Mouse (Mus musculus): ENCODE measurements around the gene Dvl1. TPM values are rescaled to one million over a fixed set of nuclear protein-coding genes. Genes with fewer than 3 reads are reported as not detected.

The Dvl1 gene
- polyA plus RNA-seq (2021; fragmentation: Nextera tagmentation): 4.7 TPM in 2 replicates
- long read RNA-seq, experiment 1, partial matches to known transcripts: 19 of 20 reads
- long read RNA-seq, experiment 1, other reads (novel, unspliced or antisense): 0 of 20 reads
- long read RNA-seq, experiment 2, partial matches to known transcripts: 14 of 19 reads
- long read RNA-seq, experiment 2, other reads (novel, unspliced or antisense): 3 of 19 reads

GRCm38 (mm10) chr4:155846871-155847578, at the start of gene Dvl1:
Gene Dvl1, plus strand, starts transcription at chr4:155847402.

DNA sequence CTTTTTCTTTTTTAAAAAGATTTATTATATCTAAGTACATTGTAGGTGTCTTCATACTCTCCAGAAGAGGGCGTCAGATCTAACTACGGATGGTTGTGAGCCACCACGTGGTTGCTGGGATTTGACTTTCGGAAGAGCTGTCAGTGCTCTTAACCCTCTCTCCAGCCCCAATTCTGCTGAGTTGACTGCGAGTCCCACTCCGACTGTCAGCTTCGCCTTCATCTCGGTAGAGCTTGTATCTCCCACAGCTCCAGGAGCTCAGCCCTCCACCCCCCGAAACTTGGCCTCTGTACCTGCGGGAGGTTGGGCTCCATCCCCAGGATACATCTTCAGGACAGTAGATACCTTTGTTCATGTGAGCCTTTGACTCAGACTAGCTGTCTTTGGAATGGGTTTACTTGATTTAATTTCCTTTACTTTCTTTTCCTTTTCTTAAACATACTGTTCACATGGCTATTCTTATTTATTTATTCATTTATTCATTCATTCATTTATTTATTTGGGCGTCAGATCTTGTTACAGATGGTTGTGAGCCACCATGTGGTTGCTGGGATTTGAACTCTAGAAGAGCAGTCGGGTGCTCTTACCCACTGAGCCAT, 44.4 kb upstream of the Dvl1 start, which contains the start of gene Mrpl20:
Gene Mrpl20, plus strand, starts transcription at position 138 of the 599 bp plus-strand sequence.

DNA sequence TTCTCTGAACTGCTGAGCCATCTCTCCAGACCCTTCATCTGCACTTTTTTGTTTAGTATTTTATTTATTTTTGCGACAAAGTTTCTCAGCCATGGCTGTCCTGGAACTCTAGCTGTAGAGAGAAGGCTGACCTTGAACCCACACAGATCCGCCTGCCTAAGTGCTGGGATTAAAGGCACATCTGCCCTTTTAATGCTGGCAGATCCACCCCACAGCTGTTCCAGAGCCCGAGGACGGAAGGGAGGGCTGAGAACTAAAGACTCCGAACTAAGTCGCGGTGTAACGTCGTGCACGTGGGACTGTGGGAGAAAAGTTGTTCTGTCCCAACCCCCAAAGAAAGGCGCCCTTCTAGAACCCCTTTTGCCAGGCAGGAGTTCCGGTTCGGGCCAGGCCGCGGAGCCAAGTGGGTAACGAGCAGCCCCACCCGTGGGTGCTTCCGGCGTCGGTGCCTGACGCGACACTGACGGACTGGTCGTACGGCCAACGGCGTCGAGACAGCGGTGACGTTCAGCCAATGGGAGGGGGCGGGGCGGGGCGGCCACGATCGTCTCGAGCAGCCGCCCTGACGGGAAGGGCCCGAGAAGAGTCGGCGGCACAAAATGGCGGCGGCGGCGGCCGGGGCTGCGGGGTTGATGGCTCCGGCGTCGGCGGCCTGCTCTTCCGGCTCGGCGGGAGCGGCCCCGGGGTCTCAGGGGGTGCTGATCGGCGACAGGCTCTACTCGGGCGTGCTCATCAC, 35.1 kb upstream of the Dvl1 start, which contains the start of gene Ccnl2:
Gene Ccnl2, plus strand, starts transcription at position 561 of the 736 bp plus-strand sequence.

DNA sequence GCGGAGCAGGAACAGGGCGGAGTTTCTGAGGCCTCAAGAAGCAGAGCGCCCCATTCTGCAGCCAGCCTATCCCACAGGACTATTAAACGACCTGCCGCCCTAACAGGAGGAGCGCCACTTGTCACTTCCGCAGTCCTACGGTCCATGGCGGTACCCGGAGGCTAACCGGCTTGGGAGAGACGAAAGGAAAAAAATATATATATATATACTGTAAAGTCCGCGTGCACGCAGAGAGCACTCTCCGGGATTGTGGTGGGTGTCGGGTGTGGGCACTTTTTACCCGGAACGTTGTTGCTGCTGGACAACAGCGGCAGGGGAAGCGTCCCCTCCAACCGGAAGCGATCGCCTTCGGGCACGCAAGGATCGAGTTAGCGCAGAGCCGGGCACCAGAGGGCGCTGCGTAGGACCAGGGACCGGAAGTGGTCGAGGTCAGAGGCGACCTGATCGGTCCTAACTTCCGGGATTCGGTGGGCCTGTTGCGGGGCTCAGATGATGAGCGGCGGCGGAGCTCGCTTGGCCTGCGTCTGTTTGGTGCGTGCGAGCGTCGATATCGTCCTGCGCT, 15.9 kb upstream of the Dvl1 start, which contains the start of gene Aurkaip1:
Gene Aurkaip1, plus strand, starts transcription at position 68 of the 562 bp plus-strand sequence.

GRCm38 (mm10) chr4:155839483-155839910, 7.7 kb upstream of the Dvl1 start, which contains the start of gene Mxra8:
Gene Mxra8, plus strand, starts transcription at chr4:155839680.

GRCm38 (mm10) chr4:155863001-155863400, 15.8 kb downstream of the Dvl1 start, which contains the start of gene Tas1r3:
Gene Tas1r3, minus strand, starts transcription at chr4:155863362.

GRCm38 (mm10) chr4:155869317-155870033, 22.3 kb downstream of the Dvl1 start, which contains the start of the genes Cptp and Ints11:
Gene Cptp, minus strand, starts transcription at chr4:155869440.
Gene Ints11, plus strand, starts transcription at chr4:155869546.

DNA sequence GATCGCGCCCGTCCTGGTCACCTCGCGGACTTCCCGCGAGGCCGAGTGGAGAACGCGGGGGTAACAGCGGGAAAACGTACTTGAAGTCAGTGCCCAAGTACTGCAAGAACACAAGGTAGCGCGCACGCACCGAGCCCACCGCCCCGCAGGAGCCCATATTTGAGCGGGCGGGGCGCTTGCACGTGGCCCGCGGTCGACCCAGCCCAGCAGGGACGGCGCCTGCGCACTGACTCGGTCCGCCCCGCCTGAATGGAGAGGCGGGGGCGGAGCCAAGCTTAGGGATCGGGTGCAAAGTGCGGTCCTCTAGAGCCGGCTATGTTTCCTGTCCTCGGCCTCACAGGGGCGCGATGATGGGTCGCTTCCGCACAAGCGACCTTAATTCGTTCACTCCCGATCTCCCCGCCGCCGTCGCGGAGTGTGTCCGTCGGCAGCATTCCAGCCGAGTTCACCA, 44.4 kb downstream of the Dvl1 start, which contains the start of the genes Pusl1 and Acap3:
Gene Pusl1, minus strand, starts transcription at position 231 of the 451 bp plus-strand sequence.
Gene Acap3, plus strand, starts transcription at position 272 of the 451 bp plus-strand sequence.

Other genes with a start within 250 kb of the Dvl1 start
- gene Slc35e2, start 246.0 kb upstream of the Dvl1 start, polyA plus RNA-seq (2021; fragmentation: Nextera tagmentation): 26.4 and 31.2 TPM in 2 replicates
- 35.4 and 39.2 TPM in 2 replicates for gene Cdk11b, start 222.5 kb upstream of the Dvl1 start, polyA plus RNA-seq (2021; fragmentation: Nextera tagmentation)
- not detected in 2 replicates for gene Gm10563, start 202.0 kb upstream of the Dvl1 start, polyA plus RNA-seq (2021; fragmentation: Nextera tagmentation)
- 0.45 and 0.87 TPM in 2 replicates for gene Mmp23, start 194.0 kb upstream of the Dvl1 start, polyA plus RNA-seq (2021; fragmentation: Nextera tagmentation)
- 14.8 and 16.5 TPM in 2 replicates for gene Mib2, start 178.2 kb upstream of the Dvl1 start, polyA plus RNA-seq (2021; fragmentation: Nextera tagmentation)
- gene Fndc10, start 153.1 kb upstream of the Dvl1 start, polyA plus RNA-seq (2021; fragmentation: Nextera tagmentation): 10.0 and 11.8 TPM in 2 replicates
- gene Ssu72, start 142.6 kb upstream of the Dvl1 start, polyA plus RNA-seq (2021; fragmentation: Nextera tagmentation): 201 and 210 TPM in 2 replicates
- 2.4 and 2.9 TPM in 2 replicates for gene Tmem240, start 112.6 kb upstream of the Dvl1 start, polyA plus RNA-seq (2021; fragmentation: Nextera tagmentation)
- gene Atad3a, start 86.3 kb upstream of the Dvl1 start, polyA plus RNA-seq (2021; fragmentation: Nextera tagmentation): 28.5 and 32.9 TPM in 2 replicates
- 14.0 and 15.3 TPM in 2 replicates for gene Vwa1, start 72.7 kb upstream of the Dvl1 start, polyA plus RNA-seq (2021; fragmentation: Nextera tagmentation)
- 10.0 and 10.7 TPM in 2 replicates for gene Tmem88b, start 61.5 kb upstream of the Dvl1 start, polyA plus RNA-seq (2021; fragmentation: Nextera tagmentation)
- gene Ankrd65, start 57.0 kb upstream of the Dvl1 start, polyA plus RNA-seq (2021; fragmentation: Nextera tagmentation): 0.19 TPM in 1 of 2 replicates, not detected in the other
- gene Mrpl20, start 44.5 kb upstream of the Dvl1 start, polyA plus RNA-seq (2021; fragmentation: Nextera tagmentation): 367 and 368 TPM in 2 replicates
- gene Ccnl2, start 34.9 kb upstream of the Dvl1 start, polyA plus RNA-seq (2021; fragmentation: Nextera tagmentation): 23.5 and 25.2 TPM in 2 replicates
- gene Aurkaip1, start 16.1 kb upstream of the Dvl1 start, polyA plus RNA-seq (2021; fragmentation: Nextera tagmentation): 269 and 273 TPM in 2 replicates
- gene Mxra8, start 7.7 kb upstream of the Dvl1 start, polyA plus RNA-seq (2021; fragmentation: Nextera tagmentation): 6.7 and 11.4 TPM in 2 replicates
- gene Tas1r3, start 16.0 kb downstream of the Dvl1 start, polyA plus RNA-seq (2021; fragmentation: Nextera tagmentation): 0.05 and 0.08 TPM in 2 replicates
- 14.0 and 15.0 TPM in 2 replicates for gene Cptp, start 22.0 kb downstream of the Dvl1 start, polyA plus RNA-seq (2021; fragmentation: Nextera tagmentation)
- gene Ints11, start 22.1 kb downstream of the Dvl1 start, polyA plus RNA-seq (2021; fragmentation: Nextera tagmentation): 35.4 and 38.5 TPM in 2 replicates
- 45.2 and 57.4 TPM in 2 replicates for gene Pusl1, start 44.4 kb downstream of the Dvl1 start, polyA plus RNA-seq (2021; fragmentation: Nextera tagmentation)
- 25.0 and 25.7 TPM in 2 replicates for gene Acap3, start 44.4 kb downstream of the Dvl1 start, polyA plus RNA-seq (2021; fragmentation: Nextera tagmentation)
- gene Ube2j2, start 96.4 kb downstream of the Dvl1 start, polyA plus RNA-seq (2021; fragmentation: Nextera tagmentation): 39.1 and 45.7 TPM in 2 replicates
- gene C1qtnf12, start 114.9 kb downstream of the Dvl1 start, polyA plus RNA-seq (2021; fragmentation: Nextera tagmentation): 24.1 and 39.1 TPM in 2 replicates
- gene B3galt6, start 145.2 kb downstream of the Dvl1 start, polyA plus RNA-seq (2021; fragmentation: Nextera tagmentation): 22.8 and 23.7 TPM in 2 replicates
- gene Sdf4, start 145.5 kb downstream of the Dvl1 start, polyA plus RNA-seq (2021; fragmentation: Nextera tagmentation): 149 and 160 TPM in 2 replicates
- not detected in 2 replicates for gene Tnfrsf4, start 166.4 kb downstream of the Dvl1 start, polyA plus RNA-seq (2021; fragmentation: Nextera tagmentation)
- 0.21 and 0.23 TPM in 2 replicates for gene Tnfrsf18, start 178.8 kb downstream of the Dvl1 start, polyA plus RNA-seq (2021; fragmentation: Nextera tagmentation)
- gene Ttll10, start 212.0 kb downstream of the Dvl1 start, polyA plus RNA-seq (2021; fragmentation: Nextera tagmentation): 0.19 and 0.30 TPM in 2 replicates

All from layer of hippocampus, adult 6 months (tissue).